Mouse (Mus musculus): ENCODE data around the gene Map3k4. TPM values are rescaled to one million over a fixed set of nuclear protein-coding genes. Genes with fewer than 3 reads are reported as not detected.

Gene Map3k4
- total and polyA plus RNA-seq, 2 experiments from 2014 or later, result 36.2 to 52.2 TPM

GRCm38 (mm10) chr17:12184283-12184682, 134.3 kb downstream of the Map3k4 start:
- Histone ChIP-seq H3K4me1 (ENCODE audit: insufficient read depth, low read length) (peaks cover 7% of the 10 kb centered on the region), H3K9ac (replicated peaks; ENCODE audit: low read length) (no peak overlapping the region), H3K36me3 (ENCODE audit: insufficient read depth, low read length) (no peaks in the 10 kb centered on the region), H3K27me3 (ENCODE audit: insufficient read depth, low read length) (no peaks in the 10 kb centered on the region), H3K9me3 (ENCODE audit: low read length) (no peaks in the 10 kb centered on the region), H3K4me2 (ENCODE audit: low read depth, low read length) (no peak overlapping the region), H3K4me3 (ENCODE audit: low read length) (no peak overlapping the region), H3K27ac (no peak overlapping the region)
- WGBS, result 82% methylated on average over 8 of the region's 8 CpGs
- ATAC-seq, result no peak
- no peak for DNase-seq (ENCODE audit: low spot score)
- no peak for TF ChIP-seq CTCF (IDR thresholded peaks at IDR 0.05; ENCODE audit: low read depth)

- Histone ChIP-seq H3K9me3 (ENCODE audit: low read length) (no peaks in the 10 kb centered on the region), H3K9ac (replicated peaks; ENCODE audit: low read length) (no peak overlapping the region), H3K36me3 (ENCODE audit: insufficient read depth, low read length) (no peaks in the 10 kb centered on the region), H3K4me2 (ENCODE audit: low read depth, low read length) (no peak overlapping the region), H3K4me3 (ENCODE audit: low read length) (no peak overlapping the region), H3K27ac (no peak overlapping the region), H3K27me3 (ENCODE audit: insufficient read depth, low read length) (no peaks in the 10 kb centered on the region), H3K4me1 (ENCODE audit: insufficient read depth, low read length) (peaks cover 5% of the 10 kb centered on the region)
- DNase-seq (ENCODE audit: low spot score), result no peak
- TF ChIP-seq CTCF (IDR thresholded peaks at IDR 0.05; ENCODE audit: low read depth), result no peak
- WGBS, result 83% methylated on average over 5 of the region's 5 CpGs
- no peak for ATAC-seq
Observed at GRCm38 (mm10) chr17:12182702-12183485, 135.7 kb downstream of the Map3k4 start.

- ATAC-seq (no peak), DNase-seq (ENCODE audit: low spot score) (no peak)
- Histone ChIP-seq H3K4me1 (ENCODE audit: insufficient read depth, low read length) (no peaks in the 10 kb centered on the region), H3K27me3 (ENCODE audit: insufficient read depth, low read length) (no peaks in the 10 kb centered on the region), H3K36me3 (ENCODE audit: insufficient read depth, low read length) (no peaks in the 10 kb centered on the region), H3K4me3 (ENCODE audit: low read length) (no peak overlapping the region), H3K9ac (replicated peaks; ENCODE audit: low read length) (no peak overlapping the region), H3K27ac (no peak overlapping the region), H3K9me3 (ENCODE audit: low read length) (no peaks in the 10 kb centered on the region), H3K4me2 (ENCODE audit: low read depth, low read length) (no peak overlapping the region)
- WGBS, result 83% methylated on average over 2 of the region's 2 CpGs
- TF ChIP-seq CTCF (IDR thresholded peaks at IDR 0.05; ENCODE audit: low read depth), result no peak
Observed at GRCm38 (mm10) chr17:12179766-12180165, 138.8 kb downstream of the Map3k4 start.

GRCm38 (mm10) chr17:12179339-12179738, 139.3 kb downstream of the Map3k4 start:
- H3K9ac ChIP-seq (replicated peaks; ENCODE audit: low read length), result no peak overlapping the region
- no peak overlapping the region for H3K27ac ChIP-seq
- DNase-seq (ENCODE audit: low spot score) (no peak), ATAC-seq (no peak)
- no peak for TF ChIP-seq CTCF (IDR thresholded peaks at IDR 0.05; ENCODE audit: low read depth)
- no peaks in the 10 kb centered on the region for H3K9me3 ChIP-seq (ENCODE audit: low read length)
- H3K4me3 ChIP-seq (ENCODE audit: low read length), result no peak overlapping the region
- no peaks in the 10 kb centered on the region for H3K36me3 ChIP-seq (ENCODE audit: insufficient read depth, low read length)
- no peak overlapping the region for H3K4me2 ChIP-seq (ENCODE audit: low read depth, low read length)
- no peaks in the 10 kb centered on the region for H3K27me3 ChIP-seq (ENCODE audit: insufficient read depth, low read length)
- H3K4me1 ChIP-seq (ENCODE audit: insufficient read depth, low read length), result no peaks in the 10 kb centered on the region
- 83% methylated on average over 7 of the region's 7 CpGs for WGBS

Other genes starting within 250 kb of the Map3k4 start
- gene Agpat4, start 200.1 kb downstream of the Map3k4 start, total RNA-seq (2014; rRNA removed), result 53.6 and 59.3 TPM in 2 replicates
- gene Agpat4, start 200.1 kb downstream of the Map3k4 start, polyA plus RNA-seq (2015; fragmentation: Nextera tagmentation; extraction: Ambion mirVana), result 56.6 and 61.5 TPM in 2 replicates
- 0.07 and 0.21 TPM in 2 replicates for gene Plg, start 59.8 kb upstream of the Map3k4 start, total RNA-seq (2014; rRNA removed)
- gene Plg, start 59.8 kb upstream of the Map3k4 start, polyA plus RNA-seq (2015; fragmentation: Nextera tagmentation; extraction: Ambion mirVana), result 0.11 TPM in 1 of 2 replicates, not detected in the other
- 2.1 and 2.6 TPM in 2 replicates for gene Slc22a3, start 188.9 kb upstream of the Map3k4 start, total RNA-seq (2014; rRNA removed)
- gene Slc22a3, start 188.9 kb upstream of the Map3k4 start, polyA plus RNA-seq (2015; fragmentation: Nextera tagmentation; extraction: Ambion mirVana), result 2.9 and 3.1 TPM in 2 replicates